Mouse (Mus musculus) embryo, embryonic 11 days (tissue): ENCODE measurements around the gene Abce1.
A peak's percentile ranks its signal among the peaks of the same experiment; 100 is the strongest.
"Not testable (repeated sequence)": the region's sequence is repeated elsewhere in the genome, so short reads cannot be mapped to it uniquely, and the experiment has no call there.

ENCODE experiments used
- DNase-seq: peaks from one replicate; pipeline ENCODE4 v3.0.0-alpha.2; 2015

Gene Abce1

GRCm38 (mm10) chr8:79711064-79711961 is at the start of gene Abce1, which contains the start of gene Anapc10:
Gene Abce1 (minus strand): TSS chr8:79711740.
Gene Anapc10 (plus strand): TSS chr8:79711820.
- peak; percentile 99 for DNase-seq

- DNase-seq = no peak
Measured at GRCm38 (mm10) chr8:79750305-79750704, 38.8 kb upstream of the Abce1 start.

- DNase-seq = no peak
Measured at GRCm38 (mm10) chr8:79748591-79748990, 37.1 kb upstream of the Abce1 start.

GRCm38 (mm10) chr8:79748171-79748570 is 36.6 kb upstream of the Abce1 start:
- peak; percentile 23 for DNase-seq

GRCm38 (mm10) chr8:79734304-79734703 is 22.8 kb upstream of the Abce1 start:
- DNase-seq = peak; percentile 73

GRCm38 (mm10) chr8:79727900-79728299 is 16.4 kb upstream of the Abce1 start:
- no peak for DNase-seq

- no peak for DNase-seq
Measured at GRCm38 (mm10) chr8:79724589-79724988, 13.0 kb upstream of the Abce1 start.

GRCm38 (mm10) chr8:79723308-79723707 is 11.8 kb upstream of the Abce1 start:
- DNase-seq = no peak

- DNase-seq = no peak
Measured at GRCm38 (mm10) chr8:79721537-79721936, 10.0 kb upstream of the Abce1 start.

- no peak for DNase-seq
Measured at GRCm38 (mm10) chr8:79712676-79713075, 1.1 kb upstream of the Abce1 start.

GRCm38 (mm10) chr8:79706687-79707086 is 4.9 kb downstream of the Abce1 start:
- no peak for DNase-seq

- DNase-seq = no peak
Measured at GRCm38 (mm10) chr8:79692531-79692930, 19.0 kb downstream of the Abce1 start.

- not testable (repeated sequence) for DNase-seq
Measured at GRCm38 (mm10) chr8:79685927-79686326, 25.6 kb downstream of the Abce1 start.

- DNase-seq = peak; percentile 2
Measured at GRCm38 (mm10) chr8:79680965-79681364, 30.6 kb downstream of the Abce1 start.

GRCm38 (mm10) chr8:79680555-79680954 is 31.0 kb downstream of the Abce1 start:
- peak; percentile 52 for DNase-seq

- DNase-seq = peak; percentile 5
Measured at GRCm38 (mm10) chr8:79680083-79680482, 31.5 kb downstream of the Abce1 start.

- DNase-seq = no peak
Measured at GRCm38 (mm10) chr8:79679005-79679404, 32.5 kb downstream of the Abce1 start.

GRCm38 (mm10) chr8:79676461-79676860 is 35.1 kb downstream of the Abce1 start:
- no peak for DNase-seq

- not testable (repeated sequence) for DNase-seq
Measured at GRCm38 (mm10) chr8:79658715-79659114, 52.8 kb downstream of the Abce1 start.

GRCm38 (mm10) chr8:79653736-79654135 is 57.8 kb downstream of the Abce1 start:
- no peak for DNase-seq

GRCm38 (mm10) chr8:79650158-79650814 is 61.3 kb downstream of the Abce1 start:
- peak; percentile 34 for DNase-seq

GRCm38 (mm10) chr8:79649569-79649968 is 62.0 kb downstream of the Abce1 start:
- no peak for DNase-seq

GRCm38 (mm10) chr8:79641119-79641518 is 70.4 kb downstream of the Abce1 start:
- no peak for DNase-seq
